Mouse (Mus musculus): ENCODE results near the gene Actl6a. TPM values are rescaled to one million over a fixed set of nuclear protein-coding genes. Genes with fewer than 3 reads are reported as not detected.
"Not testable (repeated sequence)": the region's sequence is repeated elsewhere in the genome, so short reads cannot be mapped to it uniquely, and the experiment has no call there.

Gene Actl6a
- 262 and 280 TPM in 2 replicates for polyA plus RNA-seq (2014; fragmentation: Nextera tagmentation; extraction: Ambion mirVana)

GRCm38 (mm10) chr3:32705647-32706348 is at the start of gene Actl6a:
TSS of gene Actl6a (plus strand) at chr3:32706298.
- not testable (repeated sequence) for H3K27me3 ChIP-seq (ENCODE audit: control insufficient read depth, insufficient read depth, low read length); H3K9ac ChIP-seq (ENCODE audit: low read length); H3K4me2 ChIP-seq; ATAC-seq (ENCODE audit: low FRiP score); H3K27ac ChIP-seq (ENCODE audit: low read depth, low read length); H3K4me1 ChIP-seq (ENCODE audit: control insufficient read depth, insufficient read depth, low read length); DNase-seq (ENCODE audit: low spot score, missing footprints); H3K36me3 ChIP-seq (ENCODE audit: control insufficient read depth, insufficient read depth, low read length); H3K9me3 ChIP-seq (ENCODE audit: control insufficient read depth, low read length); H3K4me3 ChIP-seq (ENCODE audit: low read depth, low read length)
- WGBS: 80% methylated on average over 9 of the region's 9 CpGs

GRCm38 (mm10) chr3:32656398-32656994 is 49.6 kb upstream of the Actl6a start:
- ATAC-seq (ENCODE audit: low FRiP score) (no peak), DNase-seq (ENCODE audit: low spot score, missing footprints) (no peak)
- Histone ChIP-seq H3K9me3 (ENCODE audit: control insufficient read depth, low read length) (no peaks in the 10 kb centered on the region), H3K36me3 (ENCODE audit: control insufficient read depth, insufficient read depth, low read length) (no peaks in the 10 kb centered on the region), H3K4me1 (ENCODE audit: control insufficient read depth, insufficient read depth, low read length) (no peaks in the 10 kb centered on the region), H3K27ac (ENCODE audit: low read depth, low read length) (no peak overlapping the region), H3K4me2 (no peak overlapping the region), H3K9ac (ENCODE audit: low read length) (no peak overlapping the region), H3K4me3 (ENCODE audit: low read depth, low read length) (no peak overlapping the region), H3K27me3 (ENCODE audit: control insufficient read depth, insufficient read depth, low read length) (no peaks in the 10 kb centered on the region)
- 83% methylated on average over 10 of the region's 10 CpGs for WGBS

DNA sequence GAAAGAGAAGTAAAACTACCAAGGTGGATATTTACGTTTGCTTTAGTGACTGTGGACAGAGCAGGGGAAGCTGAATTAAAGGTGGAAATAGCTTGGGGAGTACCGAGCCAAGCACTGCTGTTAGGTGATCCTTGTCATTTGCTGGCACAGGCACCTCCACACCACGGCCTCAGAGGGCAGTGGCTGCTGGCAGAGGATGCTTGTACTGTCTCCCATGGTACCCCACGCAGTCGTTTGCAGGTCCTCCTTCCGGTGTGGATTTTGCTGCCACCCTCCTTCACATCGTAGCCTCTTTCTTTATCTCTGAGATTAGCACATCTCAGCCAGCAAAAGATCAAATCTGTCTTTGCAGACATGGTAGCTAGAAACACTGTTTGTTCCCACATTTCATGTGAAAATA is 47.7 kb upstream of the Actl6a start:
- Histone ChIP-seq H3K27me3 (ENCODE audit: control insufficient read depth, insufficient read depth, low read length) (no peaks in the 10 kb centered on the region), H3K9ac (ENCODE audit: low read length) (no peak overlapping the region), H3K36me3 (ENCODE audit: control insufficient read depth, insufficient read depth, low read length) (no peaks in the 10 kb centered on the region), H3K4me3 (ENCODE audit: low read depth, low read length) (no peak overlapping the region), H3K9me3 (ENCODE audit: control insufficient read depth, low read length) (no peaks in the 10 kb centered on the region), H3K4me1 (ENCODE audit: control insufficient read depth, insufficient read depth, low read length) (no peaks in the 10 kb centered on the region), H3K27ac (ENCODE audit: low read depth, low read length) (no peak overlapping the region), H3K4me2 (no peak overlapping the region)
- ATAC-seq (ENCODE audit: low FRiP score) (no peak), DNase-seq (ENCODE audit: low spot score, missing footprints) (no peak)
- WGBS: 79% methylated on average over 7 of the region's 7 CpGs

- Histone ChIP-seq H3K4me2 (no peak overlapping the region), H3K9me3 (ENCODE audit: control insufficient read depth, low read length) (no peaks in the 10 kb centered on the region), H3K27me3 (ENCODE audit: control insufficient read depth, insufficient read depth, low read length) (no peaks in the 10 kb centered on the region), H3K4me3 (ENCODE audit: low read depth, low read length) (no peak overlapping the region), H3K9ac (ENCODE audit: low read length) (no peak overlapping the region), H3K36me3 (ENCODE audit: control insufficient read depth, insufficient read depth, low read length) (no peaks in the 10 kb centered on the region), H3K4me1 (ENCODE audit: control insufficient read depth, insufficient read depth, low read length) (no peaks in the 10 kb centered on the region), H3K27ac (ENCODE audit: low read depth, low read length) (no peak overlapping the region)
- DNase-seq (ENCODE audit: low spot score, missing footprints) (no peak), ATAC-seq (ENCODE audit: low FRiP score) (no peak)
- 81% methylated on average over 16 of the region's 16 CpGs for WGBS
Observed at GRCm38 (mm10) chr3:32658821-32659220, 47.3 kb upstream of the Actl6a start.

DNA sequence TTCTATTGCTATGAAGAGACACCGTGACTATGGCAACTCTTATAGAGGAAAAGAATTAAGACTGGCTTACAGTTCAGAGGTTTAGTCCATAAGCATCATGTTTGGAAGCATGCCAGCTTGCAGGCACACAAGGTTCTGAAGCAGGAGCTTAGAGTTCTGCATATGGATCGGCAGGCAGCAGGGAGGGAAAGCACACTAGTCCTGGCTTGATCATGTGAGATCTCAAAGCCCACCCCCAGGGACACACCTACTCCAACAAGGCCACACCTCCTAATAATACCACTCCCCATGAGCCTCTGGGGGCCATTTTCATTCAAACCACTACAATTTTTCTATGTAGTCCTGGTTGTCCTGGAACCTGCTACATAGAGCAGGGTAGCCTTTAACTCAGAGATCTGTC is 46.6 kb upstream of the Actl6a start:
- Histone ChIP-seq H3K4me2 (no peak overlapping the region), H3K36me3 (ENCODE audit: control insufficient read depth, insufficient read depth, low read length) (no peaks in the 10 kb centered on the region), H3K27me3 (ENCODE audit: control insufficient read depth, insufficient read depth, low read length) (no peaks in the 10 kb centered on the region), H3K9me3 (ENCODE audit: control insufficient read depth, low read length) (no peaks in the 10 kb centered on the region), H3K4me3 (ENCODE audit: low read depth, low read length) (no peak overlapping the region), H3K9ac (ENCODE audit: low read length) (no peak overlapping the region), H3K4me1 (ENCODE audit: control insufficient read depth, insufficient read depth, low read length) (no peaks in the 10 kb centered on the region), H3K27ac (ENCODE audit: low read depth, low read length) (no peak overlapping the region)
- WGBS: 86% methylated on average over 2 of the region's 2 CpGs
- DNase-seq (ENCODE audit: low spot score, missing footprints) (no peak), ATAC-seq (ENCODE audit: low FRiP score) (no peak)

GRCm38 (mm10) chr3:32660276-32660675 is 45.8 kb upstream of the Actl6a start:
- H3K27ac ChIP-seq (ENCODE audit: low read depth, low read length): no peak overlapping the region
- H3K4me3 ChIP-seq (ENCODE audit: low read depth, low read length): no peak overlapping the region
- H3K9ac ChIP-seq (ENCODE audit: low read length): no peak overlapping the region
- no peaks in the 10 kb centered on the region for H3K4me1 ChIP-seq (ENCODE audit: control insufficient read depth, insufficient read depth, low read length)
- 52% methylated on average over 8 of the region's 8 CpGs for WGBS
- no peak for ATAC-seq (ENCODE audit: low FRiP score)
- H3K9me3 ChIP-seq (ENCODE audit: control insufficient read depth, low read length): no peaks in the 10 kb centered on the region
- no peak for DNase-seq (ENCODE audit: low spot score, missing footprints)
- H3K4me2 ChIP-seq: no peak overlapping the region
- H3K27me3 ChIP-seq (ENCODE audit: control insufficient read depth, insufficient read depth, low read length): no peaks in the 10 kb centered on the region
- no peaks in the 10 kb centered on the region for H3K36me3 ChIP-seq (ENCODE audit: control insufficient read depth, insufficient read depth, low read length)

- no peaks in the 10 kb centered on the region for H3K9me3 ChIP-seq (ENCODE audit: control insufficient read depth, low read length)
- no peaks in the 10 kb centered on the region for H3K4me1 ChIP-seq (ENCODE audit: control insufficient read depth, insufficient read depth, low read length)
- 72% methylated on average over 8 of the region's 8 CpGs for WGBS
- no peaks in the 10 kb centered on the region for H3K27me3 ChIP-seq (ENCODE audit: control insufficient read depth, insufficient read depth, low read length)
- H3K9ac ChIP-seq (ENCODE audit: low read length): no peak overlapping the region
- no peak for DNase-seq (ENCODE audit: low spot score, missing footprints)
- no peak overlapping the region for H3K4me2 ChIP-seq
- H3K36me3 ChIP-seq (ENCODE audit: control insufficient read depth, insufficient read depth, low read length): no peaks in the 10 kb centered on the region
- ATAC-seq (ENCODE audit: low FRiP score): no peak
- no peak overlapping the region for H3K4me3 ChIP-seq (ENCODE audit: low read depth, low read length)
- H3K27ac ChIP-seq (ENCODE audit: low read depth, low read length): no peak overlapping the region
Observed at GRCm38 (mm10) chr3:32660831-32661555, 45.1 kb upstream of the Actl6a start.

DNA sequence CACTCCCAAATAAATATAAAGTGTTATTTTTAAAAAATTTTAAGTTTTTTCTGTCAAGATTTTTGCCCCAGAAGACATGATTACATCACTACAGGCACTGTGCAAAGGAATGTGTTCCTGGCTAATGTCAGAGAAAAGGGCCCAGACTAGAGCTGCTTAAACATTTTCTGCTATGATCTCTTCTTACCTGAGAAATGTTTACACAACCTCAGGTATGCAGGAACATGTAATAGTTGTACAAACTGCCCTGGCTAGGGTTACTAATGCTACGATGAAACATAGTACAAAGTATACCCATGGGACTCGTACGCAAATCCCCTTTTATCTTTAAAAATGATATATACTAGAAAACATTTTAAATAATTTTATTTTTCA is 44.6 kb upstream of the Actl6a start:
- no peak overlapping the region for H3K4me2 ChIP-seq

DNA sequence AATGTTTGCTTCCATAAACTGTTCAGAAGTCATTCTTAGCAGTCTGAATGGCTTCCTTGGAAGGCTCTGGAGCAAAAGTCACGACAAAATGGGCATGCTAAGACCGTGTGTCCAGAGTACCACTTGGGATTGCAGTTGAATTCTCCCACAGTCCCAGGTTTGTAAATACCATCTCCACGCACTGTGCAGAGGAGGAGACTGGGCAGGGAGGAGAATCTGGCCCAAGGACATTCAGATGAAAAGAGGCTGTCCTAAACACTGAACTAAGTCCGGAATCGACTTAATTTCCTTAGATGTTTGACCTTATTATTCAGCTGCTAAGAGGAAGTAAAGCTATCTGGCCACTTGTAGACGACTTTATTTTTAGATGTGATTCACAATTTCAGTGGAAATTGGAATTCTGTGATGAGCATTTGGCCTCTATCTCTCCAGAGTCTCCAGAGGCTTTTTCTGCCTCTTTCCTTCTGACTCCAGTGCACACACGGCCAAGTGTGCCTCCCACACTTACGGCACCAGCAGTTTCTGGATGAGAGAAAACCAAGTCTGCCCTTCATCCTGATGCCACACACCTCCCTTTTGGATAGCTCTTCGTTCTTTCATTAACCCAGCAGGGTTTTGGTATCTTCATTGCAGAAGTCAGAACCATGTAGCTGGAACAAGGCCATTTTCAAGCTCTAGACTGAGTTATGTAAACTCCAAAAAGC is 37.7 kb upstream of the Actl6a start:
- Histone ChIP-seq H3K4me1 (ENCODE audit: control insufficient read depth, insufficient read depth, low read length) (no peaks in the 10 kb centered on the region), H3K9me3 (ENCODE audit: control insufficient read depth, low read length) (no peaks in the 10 kb centered on the region), H3K4me2 (no peak overlapping the region), H3K27ac (ENCODE audit: low read depth, low read length) (no peak overlapping the region), H3K27me3 (ENCODE audit: control insufficient read depth, insufficient read depth, low read length) (no peaks in the 10 kb centered on the region), H3K9ac (ENCODE audit: low read length) (no peak overlapping the region), H3K36me3 (ENCODE audit: control insufficient read depth, insufficient read depth, low read length) (no peaks in the 10 kb centered on the region), H3K4me3 (ENCODE audit: low read depth, low read length) (no peak overlapping the region)
- WGBS: 82% methylated on average over 9 of the region's 9 CpGs
- ATAC-seq (ENCODE audit: low FRiP score): no peak
- DNase-seq (ENCODE audit: low spot score, missing footprints): no peak

More for the DNA sequence above, 44.6 kb upstream of the Actl6a start:
- no peak overlapping the region for H3K9ac ChIP-seq (ENCODE audit: low read length)
- 94% methylated on average over 3 of the region's 3 CpGs for whole genome bisulfite sequencing
- DNase-seq (ENCODE audit: low spot score, missing footprints) (no peak), ATAC-seq (ENCODE audit: low FRiP score) (no peak)
- no peaks in the 10 kb centered on the region for H3K27me3 ChIP-seq (ENCODE audit: control insufficient read depth, insufficient read depth, low read length)
- H3K27ac ChIP-seq (ENCODE audit: low read depth, low read length): no peak overlapping the region
- no peaks in the 10 kb centered on the region for H3K4me1 ChIP-seq (ENCODE audit: control insufficient read depth, insufficient read depth, low read length)
- H3K36me3 ChIP-seq (ENCODE audit: control insufficient read depth, insufficient read depth, low read length): no peaks in the 10 kb centered on the region
- no peaks in the 10 kb centered on the region for H3K9me3 ChIP-seq (ENCODE audit: control insufficient read depth, low read length)
- H3K4me3 ChIP-seq (ENCODE audit: low read depth, low read length): no peak overlapping the region

All from midbrain, embryonic 11.5 days (tissue).